Mouse (Mus musculus) kidney, adult 2 months (tissue): ENCODE measurements at regions not wholly inside any gene's neighbourhood (a gene's known extent, or its start where the extent isn't known, plus 50 kb on each side); places are given as distances from the start of the nearest gene placed in this dataset.

Experiments
- DNase-seq: peaks from one replicate; pipeline ENCODE4 v3.0.0; 2021
- H3K27ac ChIP-seq: fragments of 200-500 bp; 2 replicates; pipeline ENCODE4 v1.5.1; 2012; ENCODE audit warnings: low read depth, low read length, control low read depth, inconsistent platforms; ENCODE audit not compliant: insufficient read depth
- H3K27me3 ChIP-seq: fragments of 200-500 bp; replicated peaks from 2 replicates; pipeline ENCODE4 v1.6.1; 2012; ENCODE audit warnings: mild to moderate bottlenecking, moderate library complexity, low read length, inconsistent platforms; ENCODE audit not compliant: control insufficient read depth, insufficient read depth
- H3K36me3 ChIP-seq: fragments of 200-500 bp; 2 replicates; pipeline ENCODE4 v1.6.1; 2012; ENCODE audit warnings: mild to moderate bottlenecking, moderate library complexity, low read length, inconsistent platforms; ENCODE audit not compliant: control insufficient read depth, insufficient read depth
- H3K4me1 ChIP-seq: fragments of 200-500 bp; 2 replicates; pipeline ENCODE4 v1.6.1; 2011; ENCODE audit warnings: low read length; ENCODE audit not compliant: control insufficient read depth, insufficient read depth
- H3K4me3 ChIP-seq: fragments of 200-500 bp; 2 replicates; pipeline ENCODE4 v1.5.1; 2011; ENCODE audit warnings: mild to moderate bottlenecking, low read depth, low read length, control low read depth; ENCODE audit not compliant: insufficient read depth
- CTCF ChIP-seq: fragments of 200-500 bp; conservative IDR thresholded peaks from 2 replicates; pipeline ENCODE4 v1.5.1; 2011; ENCODE audit warnings: low read depth, mild to moderate bottlenecking, control low read depth, low read length, moderate library complexity, mixed read lengths; ENCODE audit not compliant: insufficient read depth, insufficient read length
- POLR2A ChIP-seq: fragments of 200-500 bp; IDR thresholded peaks from one replicate; pipeline ENCODE4 v1.6.1; 2011; ENCODE audit warnings: low read depth, low read length, control low read depth
- WGBS: fragments of 180-500 bp; shearing (Covaris S2); methylation state at CpG from one replicate; pipeline ENCODE4 v1.1.7; 2018; 5-methylcytosine and 5-hydroxymethylcytosine counted together

GRCm38 (mm10) chr8:26465346-26465745 is 346.0 kb downstream of the Gm45692 start:
- H3K27me3 ChIP-seq = no peaks in the 10 kb centered on the region
- H3K27ac ChIP-seq = no peak overlapping the region
- no peak overlapping the region for H3K4me3 ChIP-seq
- WGBS = 51% methylated on average over 2 of the region's 2 CpGs
- TF ChIP-seq POLR2A = no peak
- TF ChIP-seq CTCF = no peak
- no peak for DNase-seq
- no peaks in the 10 kb centered on the region for H3K4me1 ChIP-seq
- no peaks in the 10 kb centered on the region for H3K36me3 ChIP-seq

DNA sequence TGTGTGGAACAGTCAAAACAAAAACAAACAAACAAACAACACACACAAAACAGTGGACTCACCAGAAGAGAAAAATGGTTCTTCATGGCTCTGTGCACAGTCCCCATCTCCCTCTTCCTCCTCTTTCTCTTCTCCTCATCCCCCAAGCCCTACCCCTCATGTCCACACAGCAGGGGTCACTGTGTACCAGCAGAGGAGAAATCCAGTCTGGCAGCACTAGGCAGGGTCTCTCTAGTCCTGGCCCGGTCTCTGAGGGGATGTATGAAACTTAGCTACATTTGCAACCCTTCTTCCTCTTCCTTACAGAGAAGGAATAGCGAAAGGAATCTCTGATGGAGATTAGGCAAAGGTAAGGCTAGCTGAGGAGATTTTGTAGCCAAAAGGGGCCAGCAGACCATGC is 349.1 kb downstream of the Gm45692 start:
- DNase-seq = no peak
- no peak for TF ChIP-seq POLR2A
- TF ChIP-seq CTCF = 0 out of 2 replicates have a peak, but pooled peaks have one; percentile 7
- no peaks in the 10 kb centered on the region for H3K36me3 ChIP-seq
- no peak overlapping the region for H3K27ac ChIP-seq
- WGBS = 86% methylated on average over 2 of the region's 2 CpGs
- H3K4me3 ChIP-seq = no peak overlapping the region
- H3K27me3 ChIP-seq = no peaks in the 10 kb centered on the region
- H3K4me1 ChIP-seq = no peaks in the 10 kb centered on the region

DNA sequence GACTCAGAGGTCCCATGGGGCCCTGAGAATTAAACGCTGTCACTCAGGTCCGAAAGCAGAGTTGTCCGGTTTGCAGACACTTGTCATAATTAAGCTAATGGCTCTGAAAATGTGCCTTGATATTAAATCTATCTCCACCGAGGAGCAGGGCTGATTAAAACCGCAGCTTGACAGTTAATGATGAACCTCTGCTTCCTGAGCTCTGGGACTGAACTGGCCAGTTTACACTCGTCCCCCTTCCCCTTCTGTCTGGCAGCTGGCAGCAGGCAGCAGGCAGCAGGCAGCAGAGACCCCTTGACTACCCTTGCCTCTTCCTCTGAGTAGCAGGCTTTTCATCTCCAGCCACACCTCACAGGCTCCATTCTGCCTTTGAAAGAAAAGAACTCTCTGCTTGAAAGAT is 350.4 kb downstream of the Gm45692 start:
- Histone ChIP-seq H3K27me3 (no peaks in the 10 kb centered on the region), H3K4me3 (no peak overlapping the region)
- no peak for DNase-seq

DNA sequence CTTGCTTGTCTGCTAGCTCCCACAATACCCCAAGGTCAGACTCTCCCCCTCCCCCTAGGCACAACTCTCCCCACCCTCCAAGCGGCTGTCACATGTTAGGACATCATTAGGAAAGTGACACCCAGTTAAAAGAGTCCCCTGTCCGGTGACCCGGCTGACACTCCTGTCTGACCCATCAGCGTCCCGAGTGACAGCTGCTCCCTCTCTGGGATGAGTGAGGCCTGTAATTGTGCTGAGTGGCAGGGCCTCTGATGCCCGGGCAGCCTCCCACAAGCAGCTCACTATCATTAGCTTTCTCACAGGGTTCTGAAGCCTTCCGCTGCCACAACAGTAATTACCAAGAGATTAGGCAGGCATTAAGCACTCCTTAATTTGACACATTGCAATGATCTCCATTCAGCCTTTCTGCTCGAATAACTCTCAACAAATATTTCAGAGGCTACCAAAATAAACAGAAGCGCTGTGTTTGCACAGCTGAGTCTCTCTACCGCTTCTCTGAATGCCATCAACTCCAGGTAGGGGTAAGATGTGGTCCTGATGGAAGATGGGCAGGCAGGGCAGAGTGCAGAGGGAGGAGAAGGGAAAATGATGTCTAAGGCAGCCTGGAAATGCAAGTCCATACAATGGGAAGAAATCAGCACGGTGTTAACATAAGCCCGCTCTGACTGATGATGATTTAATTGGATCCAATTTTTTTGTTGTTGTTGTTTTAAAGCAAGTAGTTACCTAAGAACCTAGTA is 352.6 kb downstream of the Gm45692 start:
- Histone ChIP-seq H3K36me3 (no peaks in the 10 kb centered on the region), H3K4me1 (no peaks in the 10 kb centered on the region), H3K27me3 (no peaks in the 10 kb centered on the region), H3K27ac (no peak overlapping the region), H3K4me3 (no peak overlapping the region)
- DNase-seq = no peak
- TF ChIP-seq CTCF (no peak), POLR2A (no peak)
- WGBS = 33% methylated on average over 12 of the region's 12 CpGs

More for the DNA sequence above, 350.4 kb downstream of the Gm45692 start:
- Histone ChIP-seq H3K4me1 (no peaks in the 10 kb centered on the region), H3K27ac (no peak overlapping the region), H3K36me3 (no peaks in the 10 kb centered on the region)
- 41% methylated on average over 6 of the region's 6 CpGs for WGBS
- TF ChIP-seq CTCF = no peak
- TF ChIP-seq POLR2A = no peak

GRCm38 (mm10) chr8:26484749-26485148 is 365.4 kb downstream of the Gm45692 start:
- Histone ChIP-seq H3K4me3 (no peak overlapping the region), H3K27ac (no peak overlapping the region), H3K36me3 (no peaks in the 10 kb centered on the region), H3K27me3 (no peaks in the 10 kb centered on the region), H3K4me1 (no peaks in the 10 kb centered on the region)
- no peak for DNase-seq
- 82% methylated on average over 5 of the region's 5 CpGs for WGBS
- no peak for TF ChIP-seq CTCF
- no peak for TF ChIP-seq POLR2A

DNA sequence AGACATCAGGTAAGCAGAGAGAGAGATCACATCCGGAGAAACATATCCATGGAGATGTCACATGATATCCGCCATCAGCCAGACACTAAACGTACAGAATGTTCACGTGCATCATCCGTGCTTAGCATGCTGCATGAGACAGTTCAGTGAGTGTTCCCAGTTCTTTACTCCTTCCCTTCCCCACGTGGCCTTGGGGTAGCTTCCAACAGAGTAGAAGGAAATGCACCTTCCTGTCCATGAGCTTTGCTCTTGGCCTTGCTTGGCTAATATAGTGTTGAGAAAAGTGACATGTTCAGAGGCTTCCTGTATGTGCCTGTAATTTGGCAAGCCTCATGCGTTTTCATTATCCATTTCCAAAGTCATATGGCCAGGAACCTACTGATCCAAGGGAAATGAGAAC is 368.5 kb downstream of the Gm45692 start:
- TF ChIP-seq POLR2A (no peak), CTCF (no peak)
- H3K36me3 ChIP-seq = no peaks in the 10 kb centered on the region
- H3K4me3 ChIP-seq = no peak overlapping the region
- DNase-seq = no peak
- WGBS = 86% methylated on average over 7 of the region's 7 CpGs
- H3K27me3 ChIP-seq = no peaks in the 10 kb centered on the region
- H3K27ac ChIP-seq = no peak overlapping the region
- no peaks in the 10 kb centered on the region for H3K4me1 ChIP-seq

GRCm38 (mm10) chr8:26488590-26488989 is 369.3 kb downstream of the Gm45692 start:
- Histone ChIP-seq H3K27ac (no peak overlapping the region), H3K4me1 (no peaks in the 10 kb centered on the region), H3K27me3 (no peaks in the 10 kb centered on the region), H3K4me3 (no peak overlapping the region), H3K36me3 (no peaks in the 10 kb centered on the region)
- TF ChIP-seq CTCF (no peak), POLR2A (no peak)
- DNase-seq = no peak
- 46% methylated on average over 8 of the region's 8 CpGs for WGBS
